Mouse (Mus musculus) small intestine, adult 10 weeks (tissue): ENCODE results near the gene Olfr33. TPM values are rescaled to one million over a fixed set of nuclear protein-coding genes. Genes with fewer than 3 reads are reported as not detected.

Experiments used
- polyA plus RNA-seq: library from polyadenylated mRNA; stranded (reverse); fragments of 350-450 nt; fragmentation: Illumina TruSeq; extraction: RNeasy Lipid Tissue Mini Kit (QIAGEN cat#74804); gene quantifications from one replicate; pipeline ENCODE4 v1.2.3, GENCODE M21; 2014; ENCODE audit warnings: low replicate concordance

The Olfr33 gene
- polyA plus RNA-seq: not detected

GRCm38 (mm10) chr7:102718970-102719369, at the start of gene Olfr33:
Gene Olfr33, minus strand, starts transcription at chr7:102719070.

DNA sequence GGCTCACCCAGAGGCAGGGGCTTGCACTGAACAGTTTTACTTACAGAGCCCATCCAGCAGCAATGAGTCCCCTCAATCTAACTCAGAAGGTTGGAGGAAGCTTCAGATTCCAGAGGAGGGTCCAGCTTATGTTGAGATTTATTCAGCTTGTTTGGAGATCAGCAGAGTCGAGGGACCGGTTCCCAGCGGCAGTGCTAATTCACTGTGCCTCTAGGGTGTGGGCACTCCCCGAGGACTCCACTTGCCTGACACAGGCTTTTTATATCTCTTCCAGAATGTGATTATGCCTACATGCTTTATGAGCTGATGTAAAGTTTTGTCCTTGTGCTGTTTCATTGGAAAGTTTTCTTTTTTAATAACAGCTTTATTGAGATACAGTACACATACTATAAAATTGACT, 40.4 kb upstream of the Olfr33 start, which contains the start of the genes Olfr560 and Olfr78:
Gene Olfr560 (minus strand): TSS at position 101 of the 400 bp plus-strand sequence.
Gene Olfr78 (minus strand): TSS at position 206 of the 400 bp plus-strand sequence.

GRCm38 (mm10) chr7:102727391-102727790, 8.5 kb upstream of the Olfr33 start, which contains the start of gene Olfr559:
Gene Olfr559, minus strand, starts transcription at chr7:102727491.

DNA sequence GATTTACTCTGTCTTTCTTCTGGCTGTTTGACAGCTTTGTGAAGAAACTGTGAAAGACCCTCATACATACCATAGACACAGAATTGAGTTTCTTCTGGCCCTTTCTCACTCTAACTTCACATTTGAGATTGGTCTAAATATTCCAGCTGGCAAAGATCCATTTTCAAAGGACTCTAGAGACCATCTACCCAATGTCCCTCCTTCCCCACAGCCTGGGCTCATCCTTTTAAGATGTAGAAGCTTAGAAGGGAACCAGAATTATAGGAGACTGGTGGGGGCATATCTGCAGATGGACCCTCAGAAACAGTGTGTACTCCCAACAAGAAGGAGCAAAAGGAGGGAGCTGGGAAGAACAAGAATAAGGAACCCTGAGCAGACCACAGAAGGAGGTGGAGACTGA, 17.0 kb downstream of the Olfr33 start, which contains the start of gene Olfr558:
Gene Olfr558 (plus strand): TSS at position 301 of the 400 bp plus-strand sequence.

DNA sequence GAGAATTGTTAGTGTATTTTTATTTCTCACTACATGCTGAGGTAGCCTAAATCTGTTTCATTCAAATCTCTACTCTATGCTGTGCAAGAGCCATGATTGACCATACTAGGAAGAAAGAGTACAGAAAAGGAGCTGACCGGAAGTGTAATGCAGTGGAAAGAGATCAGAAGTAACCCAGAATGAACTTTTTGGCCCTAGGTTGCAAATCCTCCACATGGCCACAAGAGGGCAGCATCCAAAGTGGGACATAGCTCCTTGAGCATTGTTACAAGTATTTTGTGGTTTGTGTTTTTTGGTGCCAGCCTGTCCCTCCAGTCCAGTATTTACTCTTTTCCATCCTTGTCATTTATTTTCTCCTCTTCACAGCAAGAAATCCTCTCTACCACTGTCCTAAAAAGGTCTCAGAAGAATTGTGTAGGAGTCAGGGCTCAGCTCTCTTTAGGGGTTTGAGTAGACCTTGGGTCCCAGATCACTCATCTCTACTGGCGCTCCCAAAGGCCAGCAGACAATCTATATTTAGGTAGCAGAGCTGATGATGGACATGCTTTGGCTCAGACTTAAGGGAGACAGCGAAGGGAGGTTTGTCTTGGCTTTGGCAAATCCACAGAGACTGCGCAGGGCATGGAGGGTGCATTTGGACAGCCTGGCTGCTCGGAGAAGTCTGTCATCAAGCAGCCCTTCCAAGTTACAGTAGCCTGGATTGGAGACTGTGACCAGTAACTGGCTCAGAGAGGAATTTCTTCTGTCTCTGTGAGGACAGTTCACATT, 23.3 kb downstream of the Olfr33 start, which contains the start of gene Olfr557:
Gene Olfr557 (plus strand): TSS at position 553 of the 768 bp plus-strand sequence.

GRCm38 (mm10) chr7:102686944-102687501, 31.8 kb downstream of the Olfr33 start, which contains the start of gene Trim68:
Gene Trim68, minus strand, starts transcription at chr7:102687327.

DNA sequence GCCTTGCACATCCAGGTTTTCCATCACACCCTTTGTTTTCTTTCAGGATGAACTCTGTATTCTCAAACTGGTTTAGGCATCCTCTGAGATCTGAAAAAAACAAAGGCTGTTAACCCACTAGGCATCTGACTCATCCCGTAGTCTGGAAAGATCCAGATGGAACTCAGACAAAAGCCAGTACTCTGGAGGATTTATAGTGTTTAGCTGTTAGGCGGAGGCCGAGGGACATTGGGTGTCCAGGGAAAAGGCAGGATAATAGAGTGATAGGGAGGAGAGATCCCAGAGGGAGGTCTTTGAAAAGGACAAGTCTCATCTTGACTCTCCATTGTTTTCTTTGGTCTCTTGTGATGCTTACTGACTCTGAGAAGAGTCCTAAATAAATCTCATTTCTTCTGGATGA, 54.3 kb downstream of the Olfr33 start, which contains the start of gene Olfr556:
Gene Olfr556 (plus strand): TSS at position 301 of the 400 bp plus-strand sequence.

Other genes starting within 250 kb of the Olfr33 start
- gene Olfr543, start 237.4 kb downstream of the Olfr33 start, polyA plus RNA-seq: not detected
- gene Olfr544, start 230.8 kb downstream of the Olfr33 start, polyA plus RNA-seq: not detected
- gene Olfr545, start 219.5 kb downstream of the Olfr33 start, polyA plus RNA-seq: not detected
- gene Olfr547, start 184.3 kb downstream of the Olfr33 start, polyA plus RNA-seq: not detected
- not detected for gene Olfr548-ps1, start 178.2 kb downstream of the Olfr33 start, polyA plus RNA-seq
- gene Olfr549, start 169.2 kb downstream of the Olfr33 start, polyA plus RNA-seq: not detected
- 15.3 TPM for gene Trim21, start 153.6 kb downstream of the Olfr33 start, polyA plus RNA-seq
- not detected for gene Olfr550, start 147.6 kb downstream of the Olfr33 start, polyA plus RNA-seq
- not detected for gene Olfr551, start 127.2 kb downstream of the Olfr33 start, polyA plus RNA-seq
- not detected for gene Olfr552, start 121.3 kb downstream of the Olfr33 start, polyA plus RNA-seq
- gene Olfr553, start 100.9 kb downstream of the Olfr33 start, polyA plus RNA-seq: not detected
- not detected for gene Olfr554, start 80.6 kb downstream of the Olfr33 start, polyA plus RNA-seq
- gene Olfr555, start 60.2 kb downstream of the Olfr33 start, polyA plus RNA-seq: not detected
- gene Olfr556, start 54.2 kb downstream of the Olfr33 start, polyA plus RNA-seq: not detected
- gene Trim68, start 31.7 kb downstream of the Olfr33 start, polyA plus RNA-seq: 3.0 TPM
- gene Olfr557, start 23.2 kb downstream of the Olfr33 start, polyA plus RNA-seq: not detected
- gene Olfr558, start 16.9 kb downstream of the Olfr33 start, polyA plus RNA-seq: 2.3 TPM
- not detected for gene Olfr559, start 8.4 kb upstream of the Olfr33 start, polyA plus RNA-seq
- gene Olfr560, start 40.3 kb upstream of the Olfr33 start, polyA plus RNA-seq: 0.30 TPM
- gene Olfr78, start 40.4 kb upstream of the Olfr33 start, polyA plus RNA-seq: 1.3 TPM
- gene Olfr561, start 52.2 kb upstream of the Olfr33 start, polyA plus RNA-seq: 0.26 TPM
- not detected for gene Olfr564, start 84.4 kb upstream of the Olfr33 start, polyA plus RNA-seq
- gene Olfr566, start 139.7 kb upstream of the Olfr33 start, polyA plus RNA-seq: not detected
- gene Olfr568, start 158.1 kb upstream of the Olfr33 start, polyA plus RNA-seq: not detected
- gene Olfr569, start 171.8 kb upstream of the Olfr33 start, polyA plus RNA-seq: not detected
- not detected for gene Olfr570, start 175.5 kb upstream of the Olfr33 start, polyA plus RNA-seq
- not detected for gene Olfr571, start 198.5 kb upstream of the Olfr33 start, polyA plus RNA-seq
- gene Olfr572, start 205.3 kb upstream of the Olfr33 start, polyA plus RNA-seq: not detected
- not detected for gene Olfr573-ps1, start 223.5 kb upstream of the Olfr33 start, polyA plus RNA-seq
- gene Olfr574, start 229.4 kb upstream of the Olfr33 start, polyA plus RNA-seq: not detected
- not detected for gene Olfr575, start 239.7 kb upstream of the Olfr33 start, polyA plus RNA-seq
- gene Olfr576, start 243.6 kb upstream of the Olfr33 start, polyA plus RNA-seq: not detected